Mouse (Mus musculus): ENCODE data around the gene Nipsnap3b. TPM values are rescaled to one million over a fixed set of nuclear protein-coding genes. Genes with fewer than 3 reads are reported as not detected.

The Nipsnap3b gene
- polyA plus RNA-seq, 1 experiment from 2014 or later = 90.2 TPM

GRCm38 (mm10) chr4:53009871-53010270 is 1.8 kb upstream of the Nipsnap3b start:
- H3K4me2 ChIP-seq (replicated peaks; ENCODE audit: low read depth, low read length) = no peak overlapping the region
- no peaks in the 10 kb centered on the region for H3K27me3 ChIP-seq (ENCODE audit: control insufficient read depth, insufficient read depth, low read length)
- no peak for ATAC-seq (ENCODE audit: insufficient number of reproducible peaks, insufficient read depth, low FRiP score, low read depth)
- WGBS = 71% methylated on average over 4 of the region's 4 CpGs
- H3K9ac ChIP-seq (replicated peaks; ENCODE audit: low read depth, low read length) = no peak overlapping the region
- no peaks in the 10 kb centered on the region for H3K36me3 ChIP-seq (ENCODE audit: control insufficient read depth, insufficient read depth, low read length)
- no peak overlapping the region for H3K4me3 ChIP-seq (ENCODE audit: low read depth, low read length)
- H3K4me1 ChIP-seq (ENCODE audit: control insufficient read depth, insufficient read depth, low read length) = 0 out of 2 replicates have a peak, but pooled peaks cover 4% of the 10 kb centered on the region
- H3K27ac ChIP-seq (ENCODE audit: low read length) = no peak overlapping the region
- H3K9me3 ChIP-seq (ENCODE audit: control insufficient read depth, low read depth, low read length) = no peaks in the 10 kb centered on the region

GRCm38 (mm10) chr4:53014421-53014820 is 2.7 kb downstream of the Nipsnap3b start:
- Histone ChIP-seq H3K9me3 (ENCODE audit: control insufficient read depth, low read depth, low read length) (no peaks in the 10 kb centered on the region; the same call in 1 of the 2 replicates), H3K4me1 (ENCODE audit: control insufficient read depth, insufficient read depth, low read length) (0 out of 2 replicates have a peak, but pooled peaks cover 4% of the 10 kb centered on the region), H3K4me3 (ENCODE audit: low read depth, low read length) (no peak overlapping the region), H3K36me3 (ENCODE audit: control insufficient read depth, insufficient read depth, low read length) (peaks cover 16% of the 10 kb centered on the region), H3K27ac (ENCODE audit: low read length) (no peak overlapping the region), H3K27me3 (ENCODE audit: control insufficient read depth, insufficient read depth, low read length) (no peaks in the 10 kb centered on the region), H3K9ac (replicated peaks; ENCODE audit: low read depth, low read length) (no peak overlapping the region), H3K4me2 (replicated peaks; ENCODE audit: low read depth, low read length) (no peak overlapping the region)
- WGBS = 86% methylated on average over 7 of the region's 7 CpGs
- ATAC-seq (ENCODE audit: insufficient number of reproducible peaks, insufficient read depth, low FRiP score, low read depth) = no peak

GRCm38 (mm10) chr4:53015024-53015423 is 3.3 kb downstream of the Nipsnap3b start:
- no peak overlapping the region for H3K4me2 ChIP-seq (replicated peaks; ENCODE audit: low read depth, low read length)
- ATAC-seq (ENCODE audit: insufficient number of reproducible peaks, insufficient read depth, low FRiP score, low read depth) = no peak
- H3K9ac ChIP-seq (replicated peaks; ENCODE audit: low read depth, low read length) = no peak overlapping the region
- H3K36me3 ChIP-seq (ENCODE audit: control insufficient read depth, insufficient read depth, low read length) = peaks cover 20% of the 10 kb centered on the region
- no peaks in the 10 kb centered on the region for H3K27me3 ChIP-seq (ENCODE audit: control insufficient read depth, insufficient read depth, low read length)
- no peaks in the 10 kb centered on the region; the same call in 1 of the 2 replicates for H3K9me3 ChIP-seq (ENCODE audit: control insufficient read depth, low read depth, low read length)
- WGBS = 96% methylated on average over 3 of the region's 3 CpGs
- 0 out of 2 replicates have a peak, but pooled peaks cover 4% of the 10 kb centered on the region for H3K4me1 ChIP-seq (ENCODE audit: control insufficient read depth, insufficient read depth, low read length)
- H3K4me3 ChIP-seq (ENCODE audit: low read depth, low read length) = no peak overlapping the region
- H3K27ac ChIP-seq (ENCODE audit: low read length) = no peak overlapping the region

GRCm38 (mm10) chr4:53018392-53018791 is 6.7 kb downstream of the Nipsnap3b start:
- Histone ChIP-seq H3K4me1 (ENCODE audit: control insufficient read depth, insufficient read depth, low read length) (no peaks in the 10 kb centered on the region), H3K9ac (replicated peaks; ENCODE audit: low read depth, low read length) (no peak overlapping the region), H3K27me3 (ENCODE audit: control insufficient read depth, insufficient read depth, low read length) (no peaks in the 10 kb centered on the region), H3K36me3 (ENCODE audit: control insufficient read depth, insufficient read depth, low read length) (peaks cover 43% of the 10 kb centered on the region), H3K4me3 (ENCODE audit: low read depth, low read length) (no peak overlapping the region), H3K9me3 (ENCODE audit: control insufficient read depth, low read depth, low read length) (no peaks in the 10 kb centered on the region; the same call in 1 of the 2 replicates), H3K4me2 (replicated peaks; ENCODE audit: low read depth, low read length) (no peak overlapping the region), H3K27ac (ENCODE audit: low read length) (no peak overlapping the region)
- 100% methylated on average over 1 of the region's 1 CpGs for WGBS
- no peak for ATAC-seq (ENCODE audit: insufficient number of reproducible peaks, insufficient read depth, low FRiP score, low read depth)

GRCm38 (mm10) chr4:53023189-53023925 is 11.7 kb downstream of the Nipsnap3b start:
- H3K4me1 ChIP-seq (ENCODE audit: control insufficient read depth, insufficient read depth, low read length) = no peaks in the 10 kb centered on the region
- H3K4me3 ChIP-seq (ENCODE audit: low read depth, low read length) = no peak overlapping the region
- H3K4me2 ChIP-seq (replicated peaks; ENCODE audit: low read depth, low read length) = no peak overlapping the region
- ATAC-seq (ENCODE audit: insufficient number of reproducible peaks, insufficient read depth, low FRiP score, low read depth) = no peak
- no peak overlapping the region for H3K9ac ChIP-seq (replicated peaks; ENCODE audit: low read depth, low read length)
- H3K27me3 ChIP-seq (ENCODE audit: control insufficient read depth, insufficient read depth, low read length) = no peaks in the 10 kb centered on the region
- no peaks in the 10 kb centered on the region for H3K9me3 ChIP-seq (ENCODE audit: control insufficient read depth, low read depth, low read length)
- WGBS = 92% methylated on average over 14 of the region's 14 CpGs
- peaks cover 27% of the 10 kb centered on the region for H3K36me3 ChIP-seq (ENCODE audit: control insufficient read depth, insufficient read depth, low read length)
- no peak overlapping the region for H3K27ac ChIP-seq (ENCODE audit: low read length)

GRCm38 (mm10) chr4:53024397-53024796 is 12.7 kb downstream of the Nipsnap3b start:
- WGBS = 88% methylated on average over 4 of the region's 4 CpGs
- no peak for ATAC-seq (ENCODE audit: insufficient number of reproducible peaks, insufficient read depth, low FRiP score, low read depth)
- H3K9ac ChIP-seq (replicated peaks; ENCODE audit: low read depth, low read length) = no peak overlapping the region

GRCm38 (mm10) chr4:53027811-53028210 is 16.1 kb downstream of the Nipsnap3b start:
- Histone ChIP-seq H3K4me1 (ENCODE audit: control insufficient read depth, insufficient read depth, low read length) (no peaks in the 10 kb centered on the region), H3K9me3 (ENCODE audit: control insufficient read depth, low read depth, low read length) (no peaks in the 10 kb centered on the region), H3K9ac (replicated peaks; ENCODE audit: low read depth, low read length) (no peak overlapping the region), H3K27ac (ENCODE audit: low read length) (no peak overlapping the region), H3K4me3 (ENCODE audit: low read depth, low read length) (no peak overlapping the region), H3K4me2 (replicated peaks; ENCODE audit: low read depth, low read length) (no peak overlapping the region), H3K36me3 (ENCODE audit: control insufficient read depth, insufficient read depth, low read length) (peaks cover 6% of the 10 kb centered on the region), H3K27me3 (ENCODE audit: control insufficient read depth, insufficient read depth, low read length) (no peaks in the 10 kb centered on the region)
- WGBS = 79% methylated on average over 3 of the region's 3 CpGs
- no peak for ATAC-seq (ENCODE audit: insufficient number of reproducible peaks, insufficient read depth, low FRiP score, low read depth)

More at GRCm38 (mm10) chr4:53024397-53024796, 12.7 kb downstream of the Nipsnap3b start:
- Histone ChIP-seq H3K27me3 (ENCODE audit: control insufficient read depth, insufficient read depth, low read length) (no peaks in the 10 kb centered on the region), H3K36me3 (ENCODE audit: control insufficient read depth, insufficient read depth, low read length) (peaks cover 27% of the 10 kb centered on the region), H3K4me1 (ENCODE audit: control insufficient read depth, insufficient read depth, low read length) (no peaks in the 10 kb centered on the region), H3K4me3 (ENCODE audit: low read depth, low read length) (no peak overlapping the region), H3K9me3 (ENCODE audit: control insufficient read depth, low read depth, low read length) (no peaks in the 10 kb centered on the region), H3K27ac (ENCODE audit: low read length) (no peak overlapping the region), H3K4me2 (replicated peaks; ENCODE audit: low read depth, low read length) (no peak overlapping the region)

GRCm38 (mm10) chr4:53030326-53030948 is 18.8 kb downstream of the Nipsnap3b start:
- ATAC-seq (ENCODE audit: insufficient number of reproducible peaks, insufficient read depth, low FRiP score, low read depth) = no peak
- Histone ChIP-seq H3K9me3 (ENCODE audit: control insufficient read depth, low read depth, low read length) (no peaks in the 10 kb centered on the region), H3K4me2 (replicated peaks; ENCODE audit: low read depth, low read length) (no peak overlapping the region), H3K9ac (replicated peaks; ENCODE audit: low read depth, low read length) (no peak overlapping the region), H3K27ac (ENCODE audit: low read length) (no peak overlapping the region), H3K36me3 (ENCODE audit: control insufficient read depth, insufficient read depth, low read length) (no peaks in the 10 kb centered on the region; the same call in 1 of the 2 replicates), H3K4me1 (ENCODE audit: control insufficient read depth, insufficient read depth, low read length) (no peaks in the 10 kb centered on the region), H3K27me3 (ENCODE audit: control insufficient read depth, insufficient read depth, low read length) (no peaks in the 10 kb centered on the region), H3K4me3 (ENCODE audit: low read depth, low read length) (no peak overlapping the region)
- 57% methylated on average over 8 of the region's 8 CpGs for WGBS
